Mouse (Mus musculus): Measurements from ENCODE around the gene Cacnb4.

Gene Cacnb4

DNA sequence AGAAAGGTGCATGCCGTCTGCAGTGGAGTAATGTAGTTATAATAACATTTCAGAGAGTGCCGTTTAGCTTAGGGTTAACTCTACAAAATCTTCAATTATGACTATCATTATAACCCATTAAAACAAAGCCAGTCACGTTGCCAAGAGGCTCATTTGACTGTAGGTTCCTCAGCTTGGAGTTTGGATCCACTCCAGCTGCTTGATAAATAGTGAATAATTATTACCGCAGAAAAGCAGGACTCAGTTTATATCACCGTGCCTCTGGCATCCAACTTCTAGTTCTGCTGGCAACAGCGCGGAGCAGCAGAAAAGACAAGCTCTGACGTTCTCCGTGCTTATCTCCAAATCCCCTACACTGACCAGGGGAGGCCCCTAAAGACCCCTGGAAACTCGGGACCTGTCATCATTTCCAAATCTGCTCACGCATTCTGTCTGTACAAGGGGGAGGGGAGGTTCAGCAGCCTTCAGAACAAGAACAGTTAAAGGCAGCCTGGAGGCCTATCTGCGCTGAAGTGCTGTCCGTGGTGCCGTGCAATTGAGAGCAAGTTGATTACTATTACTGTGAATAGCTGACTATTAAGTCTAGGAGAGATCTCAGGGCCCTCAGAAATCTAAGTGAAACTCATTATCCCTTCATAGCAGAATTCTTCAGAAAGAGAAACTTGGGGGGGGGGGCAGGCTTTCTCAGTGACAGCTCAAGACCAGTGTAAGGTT is 240.6 kb downstream of the Cacnb4 start:
- H3K27me3 ChIP-seq (ENCODE audit: insufficient read depth, low read length), result no peaks in the 10 kb centered on the region
- no peaks in the 10 kb centered on the region for H3K36me3 ChIP-seq (ENCODE audit: insufficient read depth, low read length)
- no peak overlapping the region for H3K4me3 ChIP-seq (replicated peaks; ENCODE audit: low read length)
- no peaks in the 10 kb centered on the region for H3K4me1 ChIP-seq (replicated peaks; ENCODE audit: low read depth, low read length)
- TF ChIP-seq POU5F1 (IDR thresholded peaks at IDR 0.05; ENCODE audit: borderline replicate concordance, low read length) (no peak), CTCF (conservative IDR thresholded peaks at IDR 0.05; ENCODE audit: low read length) (no peak), NANOG (IDR thresholded peaks at IDR 0.05; ENCODE audit: borderline replicate concordance, low read length) (no peak)
- peaks cover 8% of the 10 kb centered on the region for H3K9me3 ChIP-seq (ENCODE audit: low read length)

DNA sequence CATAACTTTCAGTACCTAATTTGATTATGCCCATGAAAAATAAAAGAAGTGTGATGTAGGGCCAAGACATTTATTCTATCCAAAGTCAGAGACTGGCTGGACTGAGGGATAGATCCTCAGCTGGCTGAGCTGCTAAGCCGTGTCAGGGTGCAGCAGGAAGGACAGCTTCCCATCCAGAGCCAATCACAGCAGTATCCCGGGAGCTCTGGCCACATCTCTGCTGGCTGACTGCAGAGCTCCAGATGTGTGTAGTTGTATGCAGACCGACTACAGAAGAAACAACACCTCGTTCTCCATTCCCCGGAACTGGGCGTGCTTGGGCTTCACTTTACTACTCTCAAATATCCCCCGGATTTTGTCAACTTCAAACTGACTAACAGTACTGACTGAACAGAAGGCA is 243.3 kb downstream of the Cacnb4 start:
- Histone ChIP-seq H3K9me3 (ENCODE audit: low read length) (peaks cover 1% of the 10 kb centered on the region), H3K4me3 (replicated peaks; ENCODE audit: low read length) (no peak overlapping the region), H3K27me3 (ENCODE audit: insufficient read depth, low read length) (no peaks in the 10 kb centered on the region), H3K36me3 (ENCODE audit: insufficient read depth, low read length) (no peaks in the 10 kb centered on the region), H3K4me1 (replicated peaks; ENCODE audit: low read depth, low read length) (no peaks in the 10 kb centered on the region)
- TF ChIP-seq CTCF (conservative IDR thresholded peaks at IDR 0.05; ENCODE audit: low read length) (no peak), NANOG (IDR thresholded peaks at IDR 0.05; ENCODE audit: borderline replicate concordance, low read length) (no peak), POU5F1 (IDR thresholded peaks at IDR 0.05; ENCODE audit: borderline replicate concordance, low read length) (no peak)

DNA sequence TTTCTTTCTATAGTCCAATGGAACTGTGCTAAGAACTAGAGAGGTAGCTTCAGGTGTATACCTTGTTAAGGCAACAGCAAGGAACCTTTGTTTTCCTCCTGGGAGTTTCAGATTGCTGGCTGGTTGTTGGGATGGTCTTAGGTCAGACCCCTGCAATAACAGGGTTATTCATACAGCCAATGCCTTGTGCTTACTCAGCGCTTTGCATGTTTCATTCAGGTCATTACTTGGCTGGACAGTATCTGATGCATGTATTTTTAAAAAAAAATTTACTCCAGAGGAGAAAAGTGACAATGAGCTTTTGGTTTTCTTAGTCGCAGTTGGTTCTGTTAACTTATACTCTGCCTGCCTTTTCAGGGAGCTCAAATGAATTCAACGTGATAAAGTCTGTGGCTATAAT is 249.2 kb downstream of the Cacnb4 start:
- TF ChIP-seq NANOG (IDR thresholded peaks at IDR 0.05; ENCODE audit: borderline replicate concordance, low read length), result no peak
- no peak for TF ChIP-seq POU5F1 (IDR thresholded peaks at IDR 0.05; ENCODE audit: borderline replicate concordance, low read length)
- no peak for TF ChIP-seq CTCF (conservative IDR thresholded peaks at IDR 0.05; ENCODE audit: low read length)
- H3K27me3 ChIP-seq (ENCODE audit: insufficient read depth, low read length), result 0 out of 2 replicates have a peak, but pooled peaks cover 2% of the 10 kb centered on the region
- peaks cover 23% of the 10 kb centered on the region for H3K4me1 ChIP-seq (replicated peaks; ENCODE audit: low read depth, low read length)
- H3K9me3 ChIP-seq (ENCODE audit: low read length), result no peaks in the 10 kb centered on the region
- H3K36me3 ChIP-seq (ENCODE audit: insufficient read depth, low read length), result no peaks in the 10 kb centered on the region
- no peak overlapping the region for H3K4me3 ChIP-seq (replicated peaks; ENCODE audit: low read length)

DNA sequence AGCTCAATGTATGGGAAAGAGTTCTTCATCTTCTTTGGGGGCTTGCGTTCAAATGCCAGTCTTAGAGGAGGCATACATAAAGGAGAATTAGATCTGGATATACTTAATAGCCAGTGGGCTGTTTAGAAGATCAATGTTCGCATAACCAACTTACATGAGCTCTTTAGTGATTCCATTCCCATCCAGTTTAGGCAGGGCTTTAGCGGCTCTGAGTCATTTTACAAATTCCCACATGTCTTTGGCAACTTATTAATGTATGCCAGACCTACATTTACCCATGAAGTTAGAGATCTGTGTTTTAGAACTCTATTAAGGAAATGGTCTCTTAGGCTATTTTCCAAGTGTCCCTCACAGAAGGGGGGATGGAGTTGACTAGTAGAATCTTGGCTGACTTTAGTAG is 250.6 kb downstream of the Cacnb4 start:
- Histone ChIP-seq H3K4me3 (replicated peaks; ENCODE audit: low read length) (no peak overlapping the region), H3K4me1 (replicated peaks; ENCODE audit: low read depth, low read length) (peaks cover 35% of the 10 kb centered on the region), H3K36me3 (ENCODE audit: insufficient read depth, low read length) (no peaks in the 10 kb centered on the region), H3K27me3 (ENCODE audit: insufficient read depth, low read length) (0 out of 2 replicates have a peak, but pooled peaks cover 2% of the 10 kb centered on the region), H3K9me3 (ENCODE audit: low read length) (no peaks in the 10 kb centered on the region)
- no peak for TF ChIP-seq POU5F1 (IDR thresholded peaks at IDR 0.05; ENCODE audit: borderline replicate concordance, low read length)
- no peak for TF ChIP-seq NANOG (IDR thresholded peaks at IDR 0.05; ENCODE audit: borderline replicate concordance, low read length)
- TF ChIP-seq CTCF (conservative IDR thresholded peaks at IDR 0.05; ENCODE audit: low read length), result no peak

DNA sequence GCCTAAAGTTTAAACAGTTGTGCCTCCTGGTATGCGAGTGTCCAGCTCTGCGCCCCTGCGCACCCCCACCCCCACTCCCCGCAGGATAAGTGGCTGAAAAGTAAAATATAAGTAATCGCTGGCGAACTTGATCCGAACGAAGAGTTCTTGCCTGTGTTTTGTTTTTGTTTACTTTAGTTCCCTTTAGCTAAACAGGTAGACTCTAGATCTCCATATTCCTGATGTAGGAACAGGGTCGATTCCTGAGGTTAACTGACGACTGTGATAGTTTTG is 251.2 kb downstream of the Cacnb4 start:
- peaks cover 41% of the 10 kb centered on the region for H3K4me1 ChIP-seq (replicated peaks; ENCODE audit: low read depth, low read length)
- TF ChIP-seq POU5F1 (IDR thresholded peaks at IDR 0.05; ENCODE audit: borderline replicate concordance, low read length) (no peak), CTCF (conservative IDR thresholded peaks at IDR 0.05; ENCODE audit: low read length) (no peak), NANOG (IDR thresholded peaks at IDR 0.05; ENCODE audit: borderline replicate concordance, low read length) (no peak)
- no peaks in the 10 kb centered on the region for H3K36me3 ChIP-seq (ENCODE audit: insufficient read depth, low read length)
- peak overlapping the region; percentile 94 for H3K4me3 ChIP-seq (replicated peaks; ENCODE audit: low read length)
- H3K27me3 ChIP-seq (ENCODE audit: insufficient read depth, low read length), result 0 out of 2 replicates have a peak, but pooled peaks cover 2% of the 10 kb centered on the region
- H3K9me3 ChIP-seq (ENCODE audit: low read length), result no peaks in the 10 kb centered on the region

DNA sequence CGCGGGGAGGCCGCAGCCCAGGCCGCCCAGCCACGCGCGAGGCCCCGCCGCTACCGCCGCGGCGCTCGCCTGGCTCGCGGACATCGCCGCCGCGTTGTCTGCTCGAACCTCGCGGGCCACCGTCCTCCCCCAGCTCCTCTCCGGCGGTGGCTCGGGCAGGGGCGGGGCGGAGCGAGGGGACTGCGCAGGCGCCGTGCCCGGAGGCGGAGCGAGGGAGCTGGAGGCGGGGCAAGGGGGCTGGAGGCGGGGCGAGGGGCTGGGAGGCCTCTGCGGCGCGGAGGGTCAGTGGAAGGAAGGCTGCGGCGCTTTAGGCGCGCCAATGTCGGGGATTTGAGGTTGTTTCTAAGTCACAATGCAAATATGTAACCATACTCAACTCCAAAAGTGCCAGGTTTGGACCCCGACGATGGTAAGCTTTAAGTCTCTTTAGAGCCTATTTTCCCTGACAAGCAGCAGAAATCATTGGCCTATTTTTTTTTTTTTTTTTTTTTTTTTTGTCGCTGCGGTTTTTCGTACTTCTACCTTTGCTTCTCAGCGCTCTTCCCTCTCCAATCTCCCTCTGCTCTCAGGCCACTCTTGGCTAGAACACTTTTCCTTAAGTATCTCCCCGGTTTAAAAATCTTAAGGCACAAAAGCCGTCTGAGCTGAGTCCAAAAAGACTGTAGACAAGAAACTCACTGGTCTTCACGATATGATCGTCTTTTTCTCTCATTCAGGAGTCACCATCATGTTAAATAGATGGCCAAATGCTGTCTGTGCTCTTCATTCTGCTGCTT is 251.7 kb downstream of the Cacnb4 start, which contains the start of gene Arl5a:
Gene Arl5a, minus strand, starts transcription at position 155 of the 776 bp plus-strand sequence.
- Histone ChIP-seq H3K36me3 (ENCODE audit: insufficient read depth, low read length) (no peaks in the 10 kb centered on the region), H3K4me1 (replicated peaks; ENCODE audit: low read depth, low read length) (peaks cover 44% of the 10 kb centered on the region), H3K27me3 (ENCODE audit: insufficient read depth, low read length) (0 out of 2 replicates have a peak, but pooled peaks cover 2% of the 10 kb centered on the region), H3K9me3 (ENCODE audit: low read length) (no peaks in the 10 kb centered on the region), H3K4me3 (replicated peaks; ENCODE audit: low read length) (peak within 1 kb of the TSS; percentile 94)
- no peak for TF ChIP-seq CTCF (conservative IDR thresholded peaks at IDR 0.05; ENCODE audit: low read length)
- TF ChIP-seq POU5F1 (IDR thresholded peaks at IDR 0.05; ENCODE audit: borderline replicate concordance, low read length), result no peak
- no peak for TF ChIP-seq NANOG (IDR thresholded peaks at IDR 0.05; ENCODE audit: borderline replicate concordance, low read length)

DNA sequence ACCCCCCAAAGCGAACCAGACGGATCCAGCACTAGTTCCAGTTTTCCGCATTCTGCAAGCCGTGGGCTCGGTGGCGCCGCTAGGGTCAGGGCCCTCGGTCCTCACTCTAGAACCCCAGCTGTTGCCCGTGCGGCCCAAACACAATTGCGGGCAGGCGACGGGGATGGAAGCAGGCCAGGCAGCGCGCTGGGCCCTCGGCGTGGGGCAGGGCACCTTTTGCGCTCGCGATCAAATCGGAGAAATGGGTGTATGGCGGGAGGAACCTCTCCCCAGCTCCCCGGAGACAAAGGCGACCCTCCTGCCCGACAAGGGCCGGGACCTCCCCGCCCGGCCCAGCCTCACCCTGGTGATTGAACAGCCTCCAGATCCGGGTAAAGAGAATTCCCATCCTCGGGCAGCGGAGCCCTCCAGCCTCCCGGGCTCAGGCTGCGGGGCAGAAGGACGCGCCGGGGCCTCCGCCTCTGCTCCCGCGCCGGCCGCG is 252.3 kb downstream of the Cacnb4 start:
- peak overlapping the region; percentile 94 for H3K4me3 ChIP-seq (replicated peaks; ENCODE audit: low read length)
- H3K9me3 ChIP-seq (ENCODE audit: low read length), result no peaks in the 10 kb centered on the region
- no peaks in the 10 kb centered on the region for H3K36me3 ChIP-seq (ENCODE audit: insufficient read depth, low read length)
- peaks cover 51% of the 10 kb centered on the region for H3K4me1 ChIP-seq (replicated peaks; ENCODE audit: low read depth, low read length)
- no peak for TF ChIP-seq NANOG (IDR thresholded peaks at IDR 0.05; ENCODE audit: borderline replicate concordance, low read length)
- 0 out of 2 replicates have a peak, but pooled peaks cover 2% of the 10 kb centered on the region for H3K27me3 ChIP-seq (ENCODE audit: insufficient read depth, low read length)

DNA sequence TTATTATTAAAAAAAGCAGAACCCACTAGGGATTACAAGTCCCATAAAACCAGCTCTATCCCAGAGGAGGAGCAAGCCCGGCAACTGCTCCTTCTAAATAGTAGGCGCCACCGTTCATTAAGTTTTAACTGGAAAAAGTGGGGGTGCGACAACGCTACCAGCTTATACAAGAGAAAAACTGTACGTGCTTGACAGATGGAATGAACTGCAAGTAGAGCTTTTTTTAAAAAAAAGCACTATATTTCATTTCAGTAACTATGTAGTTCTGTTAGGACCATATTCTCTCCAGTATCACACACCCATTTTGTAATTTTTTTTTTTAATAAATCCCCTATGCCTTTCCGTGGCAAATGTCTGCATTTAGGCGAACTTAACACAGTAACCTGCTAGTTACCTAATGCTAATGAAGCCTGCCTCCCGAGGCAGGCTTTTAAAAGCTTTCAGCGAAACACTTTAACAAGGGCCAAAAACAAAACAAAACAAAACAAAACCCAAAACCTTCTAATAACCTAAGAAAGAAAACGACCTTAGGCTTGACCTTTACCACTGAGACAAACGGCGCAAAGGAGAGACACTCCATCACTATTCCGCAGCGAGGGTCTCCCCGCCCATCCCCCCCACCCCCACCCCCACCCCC is 252.9 kb downstream of the Cacnb4 start:
- H3K9me3 ChIP-seq (ENCODE audit: low read length), result no peaks in the 10 kb centered on the region
- TF ChIP-seq POU5F1 (IDR thresholded peaks at IDR 0.05; ENCODE audit: borderline replicate concordance, low read length) (no peak), CTCF (conservative IDR thresholded peaks at IDR 0.05; ENCODE audit: low read length) (no peak), NANOG (IDR thresholded peaks at IDR 0.05; ENCODE audit: borderline replicate concordance, low read length) (no peak)
- no peaks in the 10 kb centered on the region for H3K36me3 ChIP-seq (ENCODE audit: insufficient read depth, low read length)
- H3K4me3 ChIP-seq (replicated peaks; ENCODE audit: low read length), result peak overlapping the region; percentile 94
- 0 out of 2 replicates have a peak, but pooled peaks cover 2% of the 10 kb centered on the region for H3K27me3 ChIP-seq (ENCODE audit: insufficient read depth, low read length)
- peaks cover 56% of the 10 kb centered on the region for H3K4me1 ChIP-seq (replicated peaks; ENCODE audit: low read depth, low read length)
